Mouse (Mus musculus): ENCODE results near the gene Cacna1d.
A peak's percentile ranks its signal among the peaks of the same experiment; 100 is the strongest.

DNA sequence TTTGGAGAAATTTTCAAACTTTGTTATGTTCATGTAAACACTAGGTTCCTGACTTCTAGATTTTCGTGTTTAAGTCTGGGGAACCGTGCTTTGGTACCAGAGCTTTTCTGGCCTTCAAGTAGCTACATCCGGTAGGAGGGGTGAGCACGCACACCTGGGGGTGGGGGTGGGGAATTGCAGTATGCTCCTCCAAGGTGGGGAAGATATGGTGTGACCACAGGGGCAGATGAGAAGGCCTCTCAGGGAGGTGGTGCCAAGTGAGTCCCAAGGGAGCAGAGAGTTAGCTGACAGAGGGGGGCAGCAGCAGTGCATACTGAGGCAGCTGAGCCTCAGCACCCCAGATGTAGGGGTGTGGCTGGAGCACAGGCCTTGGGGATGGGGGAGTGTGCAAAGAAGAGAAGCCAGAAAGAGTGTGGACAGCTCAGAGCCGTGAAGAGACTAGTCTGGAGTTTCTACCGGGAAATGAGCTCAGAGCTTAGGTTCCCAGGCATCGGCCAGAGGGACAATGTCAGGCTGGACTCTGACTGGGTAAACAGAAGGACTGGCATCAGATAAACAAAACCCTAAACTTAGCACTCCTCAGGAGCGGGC lies 387.2 kb downstream of the Cacna1d start:
- TF ChIP-seq CTCF (IDR thresholded peaks at IDR 0.05; ENCODE audit: low read depth) (peak; percentile 14; the same call in 1 of the 2 replicates), EP300 (IDR thresholded peaks at IDR 0.05; ENCODE audit: low read depth) (no peak)

All from liver, postnatal 0 days (tissue).